Mouse (Mus musculus): Measurements from ENCODE around the gene Foxd4.
"Not testable (repeated sequence)": the region's sequence is repeated elsewhere in the genome, so short reads cannot be mapped to it uniquely, and the experiment has no call there.

Gene Foxd4

GRCm38 (mm10) chr19:24875129-24875870 is 25.7 kb downstream of the Foxd4 start, which contains the start of gene Gm10053:
Gene Gm10053 (plus strand): TSS chr19:24875686.
- DNase-seq (ENCODE audit: low spot score): not testable (repeated sequence)

DNA sequence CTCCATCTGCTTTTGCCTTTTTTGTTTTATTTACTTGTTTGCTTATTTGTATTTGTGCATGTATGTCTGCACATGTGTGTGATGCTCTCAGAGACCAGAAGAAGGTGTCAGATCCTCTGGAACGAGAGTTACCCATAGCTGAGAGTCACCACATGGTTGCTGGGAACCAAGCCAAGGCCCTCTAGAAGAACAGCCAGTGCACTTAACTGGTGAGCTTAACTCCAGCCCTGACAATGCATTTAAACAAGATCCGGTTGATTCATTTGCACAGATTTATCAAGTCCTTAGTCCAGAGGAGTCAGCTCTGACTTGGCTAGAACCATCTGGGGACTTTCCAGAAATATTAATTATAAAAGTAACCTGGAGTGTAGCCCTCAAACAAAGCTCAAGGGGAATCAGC is 27.1 kb downstream of the Foxd4 start:
- no peak for DNase-seq (ENCODE audit: low spot score)

DNA sequence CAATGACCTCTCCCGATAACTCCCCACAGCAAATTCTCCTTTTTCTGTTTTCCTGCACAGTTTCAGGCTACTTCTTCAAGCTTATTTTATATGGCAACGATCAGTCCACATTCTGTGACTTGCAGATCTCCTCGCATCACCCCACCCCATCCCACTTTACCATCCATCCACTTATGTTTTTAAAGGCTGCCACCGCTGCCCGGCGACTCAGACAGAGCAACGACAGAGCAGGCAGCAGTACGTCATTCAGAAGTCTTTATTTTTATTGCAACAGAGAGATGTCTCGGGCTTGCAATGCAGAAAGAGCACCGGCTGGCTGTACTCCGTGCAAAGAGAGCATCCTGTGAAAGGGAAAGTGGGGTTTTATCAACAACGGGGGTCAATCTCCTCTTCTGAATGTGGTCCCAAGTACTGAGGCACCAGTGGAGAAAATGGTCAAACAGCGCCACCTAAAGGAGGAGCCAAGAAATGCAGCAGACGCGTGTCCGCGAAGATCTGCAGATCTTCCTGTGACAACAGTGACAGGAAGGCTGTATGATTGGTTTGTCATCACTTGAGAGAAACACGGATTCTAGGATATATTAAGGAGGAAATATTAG is 29.9 kb downstream of the Foxd4 start:
- DNase-seq (ENCODE audit: low spot score): no peak

GRCm38 (mm10) chr19:24865436-24865835 is 35.6 kb downstream of the Foxd4 start:
- no peak for DNase-seq (ENCODE audit: low spot score)

- no peak for DNase-seq (ENCODE audit: low spot score)
Measured at GRCm38 (mm10) chr19:24861612-24862451, 39.2 kb downstream of the Foxd4 start, which contains the start of gene Pgm5. Gene Pgm5 (minus strand): TSS chr19:24861855.

GRCm38 (mm10) chr19:24861276-24861611 is 39.8 kb downstream of the Foxd4 start:
- no peak for DNase-seq (ENCODE audit: low spot score)

- DNase-seq (ENCODE audit: low spot score): no peak
Measured at GRCm38 (mm10) chr19:24851456-24852315, 49.3 kb downstream of the Foxd4 start.
